Mouse (Mus musculus): ENCODE data around the gene Rab36. TPM values are rescaled to one million over a fixed set of nuclear protein-coding genes. Genes with fewer than 3 reads are reported as not detected.

Gene Rab36
- polyA plus RNA-seq, 1 experiment from 2014 or later, result 6.2 TPM

- WGBS, result 89% methylated on average over 4 of the region's 4 CpGs
- H3K4me1 ChIP-seq (ENCODE audit: control insufficient read depth, insufficient read depth, low read length), result peaks cover 7% of the 10 kb centered on the region; the same call in 1 of the 2 replicates
- DNase-seq (ENCODE audit: low spot score, missing footprints) (no peak), ATAC-seq (ENCODE audit: low FRiP score) (no peak)
- no peak overlapping the region for H3K27ac ChIP-seq (ENCODE audit: low read depth, low read length)
- H3K27me3 ChIP-seq (ENCODE audit: control insufficient read depth, insufficient read depth, low read length), result no peaks in the 10 kb centered on the region
- no peak overlapping the region for H3K4me2 ChIP-seq
- H3K9ac ChIP-seq (ENCODE audit: low read length), result no peak overlapping the region
- H3K9me3 ChIP-seq (ENCODE audit: control insufficient read depth, low read length), result no peaks in the 10 kb centered on the region
- no peak overlapping the region for H3K4me3 ChIP-seq (ENCODE audit: low read depth, low read length)
- H3K36me3 ChIP-seq (ENCODE audit: control insufficient read depth, insufficient read depth, low read length), result no peaks in the 10 kb centered on the region
Measured at GRCm38 (mm10) chr10:75053655-75054054, 16.8 kb downstream of the Rab36 start.

GRCm38 (mm10) chr10:75054125-75054524, 17.3 kb downstream of the Rab36 start:
- 89% methylated on average over 6 of the region's 6 CpGs for WGBS
- no peak overlapping the region for H3K4me3 ChIP-seq (ENCODE audit: low read depth, low read length)
- H3K27me3 ChIP-seq (ENCODE audit: control insufficient read depth, insufficient read depth, low read length), result no peaks in the 10 kb centered on the region
- no peak overlapping the region for H3K9ac ChIP-seq (ENCODE audit: low read length)
- DNase-seq (ENCODE audit: low spot score, missing footprints), result no peak
- ATAC-seq (ENCODE audit: low FRiP score), result no peak
- no peak overlapping the region for H3K4me2 ChIP-seq
- H3K4me1 ChIP-seq (ENCODE audit: control insufficient read depth, insufficient read depth, low read length), result peaks cover 10% of the 10 kb centered on the region; the same call in 1 of the 2 replicates
- no peaks in the 10 kb centered on the region for H3K9me3 ChIP-seq (ENCODE audit: control insufficient read depth, low read length)
- H3K27ac ChIP-seq (ENCODE audit: low read depth, low read length), result no peak overlapping the region
- no peaks in the 10 kb centered on the region for H3K36me3 ChIP-seq (ENCODE audit: control insufficient read depth, insufficient read depth, low read length)

DNA sequence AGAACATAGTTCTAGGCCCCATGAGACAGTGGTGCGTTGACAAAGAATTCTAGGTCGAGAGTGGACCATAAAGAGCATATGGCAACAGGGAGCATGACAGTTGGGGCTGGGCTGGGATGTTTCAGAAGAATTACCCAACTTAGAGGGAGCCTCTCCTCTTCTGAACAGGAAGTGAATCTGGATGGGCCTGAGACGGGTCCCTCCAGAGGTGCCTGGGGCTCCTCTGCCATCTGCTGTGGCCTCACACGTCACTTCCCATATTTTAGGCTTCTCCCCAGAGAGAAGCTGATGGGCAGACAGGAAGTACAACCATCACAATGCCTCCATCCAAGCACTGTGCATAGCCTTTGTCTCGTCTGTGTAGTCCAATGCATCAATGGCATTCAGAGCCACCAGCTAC, 18.8 kb downstream of the Rab36 start:
- no peaks in the 10 kb centered on the region for H3K27me3 ChIP-seq (ENCODE audit: control insufficient read depth, insufficient read depth, low read length)
- H3K4me2 ChIP-seq, result no peak overlapping the region
- ATAC-seq (ENCODE audit: low FRiP score) (no peak), DNase-seq (ENCODE audit: low spot score, missing footprints) (no peak)
- WGBS, result 66% methylated on average over 5 of the region's 5 CpGs
- no peak overlapping the region for H3K4me3 ChIP-seq (ENCODE audit: low read depth, low read length)
- H3K4me1 ChIP-seq (ENCODE audit: control insufficient read depth, insufficient read depth, low read length), result peaks cover 19% of the 10 kb centered on the region
- H3K9me3 ChIP-seq (ENCODE audit: control insufficient read depth, low read length), result no peaks in the 10 kb centered on the region
- H3K36me3 ChIP-seq (ENCODE audit: control insufficient read depth, insufficient read depth, low read length), result no peaks in the 10 kb centered on the region
- no peak overlapping the region; the same call in 1 of the 2 replicates for H3K27ac ChIP-seq (ENCODE audit: low read depth, low read length)
- no peak overlapping the region for H3K9ac ChIP-seq (ENCODE audit: low read length)

DNA sequence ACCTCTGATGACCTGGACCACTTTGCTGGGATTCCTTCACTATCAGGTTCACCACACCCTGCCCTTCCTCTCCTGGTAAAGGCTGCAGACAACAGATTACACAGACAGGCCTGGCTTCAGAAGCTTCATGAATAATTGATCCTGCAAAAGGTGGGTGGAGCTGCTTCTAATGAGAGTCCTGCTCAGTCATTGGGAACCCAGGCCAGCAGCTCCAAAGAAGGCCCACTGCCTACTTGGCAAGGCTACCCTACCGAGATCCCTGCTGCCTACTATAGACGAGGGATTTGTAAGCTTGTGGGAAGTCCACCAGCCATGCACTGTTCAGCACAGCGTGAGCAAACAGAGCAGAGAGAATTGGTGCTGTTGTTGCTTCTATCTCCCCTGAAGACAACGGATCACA, 19.4 kb downstream of the Rab36 start:
- ATAC-seq (ENCODE audit: low FRiP score) (peak; percentile 15; the same call in 1 of the 2 replicates), DNase-seq (ENCODE audit: low spot score, missing footprints) (no peak)
- WGBS, result 1% methylated on average over 4 of the region's 4 CpGs
- H3K27ac ChIP-seq (ENCODE audit: low read depth, low read length), result no peak overlapping the region; the same call in 1 of the 2 replicates
- no peak overlapping the region for H3K4me2 ChIP-seq
- H3K36me3 ChIP-seq (ENCODE audit: control insufficient read depth, insufficient read depth, low read length), result no peaks in the 10 kb centered on the region
- H3K4me3 ChIP-seq (ENCODE audit: low read depth, low read length), result no peak overlapping the region
- H3K9me3 ChIP-seq (ENCODE audit: control insufficient read depth, low read length), result no peaks in the 10 kb centered on the region
- peaks cover 20% of the 10 kb centered on the region for H3K4me1 ChIP-seq (ENCODE audit: control insufficient read depth, insufficient read depth, low read length)
- peaks cover 2% of the 10 kb centered on the region; the same call in 1 of the 2 replicates for H3K27me3 ChIP-seq (ENCODE audit: control insufficient read depth, insufficient read depth, low read length)
- H3K9ac ChIP-seq (ENCODE audit: low read length), result no peak overlapping the region

- Histone ChIP-seq H3K27ac (ENCODE audit: low read depth, low read length) (no peak overlapping the region), H3K4me2 (no peak overlapping the region), H3K27me3 (ENCODE audit: control insufficient read depth, insufficient read depth, low read length) (peaks cover 5% of the 10 kb centered on the region; the same call in 1 of the 2 replicates), H3K9ac (ENCODE audit: low read length) (no peak overlapping the region), H3K9me3 (ENCODE audit: control insufficient read depth, low read length) (no peaks in the 10 kb centered on the region), H3K36me3 (ENCODE audit: control insufficient read depth, insufficient read depth, low read length) (no peaks in the 10 kb centered on the region), H3K4me1 (ENCODE audit: control insufficient read depth, insufficient read depth, low read length) (peaks cover 38% of the 10 kb centered on the region), H3K4me3 (ENCODE audit: low read depth, low read length) (no peak overlapping the region)
- 68% methylated on average over 8 of the region's 8 CpGs for WGBS
- ATAC-seq (ENCODE audit: low FRiP score) (no peak), DNase-seq (ENCODE audit: low spot score, missing footprints) (no peak)
Measured at GRCm38 (mm10) chr10:75058336-75058735, 21.5 kb downstream of the Rab36 start.

DNA sequence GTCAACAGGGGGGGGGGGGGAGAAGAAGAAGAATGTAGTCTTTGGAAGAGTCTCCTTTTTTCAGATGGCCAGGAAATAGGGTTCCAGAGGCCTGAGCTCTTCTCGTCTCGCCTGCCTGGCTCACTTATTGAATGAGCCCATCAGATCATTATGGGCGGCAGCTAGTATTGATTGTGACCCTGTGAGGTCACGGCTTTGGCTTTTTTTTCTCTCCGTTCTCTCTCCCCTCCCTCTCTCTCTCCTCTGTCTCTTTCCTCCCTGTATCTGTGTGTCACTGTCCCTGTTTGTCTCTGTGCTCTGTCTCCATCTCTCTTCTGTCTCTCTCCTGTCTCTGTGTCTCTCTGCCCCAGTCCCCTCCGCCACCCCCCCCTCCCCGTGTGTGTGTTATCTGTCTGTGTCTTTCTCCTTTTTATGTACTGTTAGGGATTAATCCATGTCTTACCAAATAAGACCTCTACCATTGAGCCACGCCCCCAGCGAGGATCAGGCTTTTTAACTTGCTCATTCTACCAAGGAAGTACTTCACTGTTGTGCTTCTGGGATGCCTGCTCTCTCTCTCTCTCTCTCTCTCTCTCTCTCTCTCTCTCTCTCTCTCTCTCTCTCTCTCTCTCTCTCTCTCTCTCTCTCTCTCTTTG, 22.0 kb downstream of the Rab36 start:
- peaks cover 5% of the 10 kb centered on the region; the same call in 1 of the 2 replicates for H3K27me3 ChIP-seq (ENCODE audit: control insufficient read depth, insufficient read depth, low read length)
- H3K9ac ChIP-seq (ENCODE audit: low read length), result no peak overlapping the region
- peaks cover 43% of the 10 kb centered on the region for H3K4me1 ChIP-seq (ENCODE audit: control insufficient read depth, insufficient read depth, low read length)
- 9% methylated on average over 9 of the region's 9 CpGs for WGBS
- no peaks in the 10 kb centered on the region for H3K36me3 ChIP-seq (ENCODE audit: control insufficient read depth, insufficient read depth, low read length)
- H3K4me2 ChIP-seq, result peak overlapping the region; percentile 81; the same call in 1 of the 2 replicates
- H3K27ac ChIP-seq (ENCODE audit: low read depth, low read length), result no peak overlapping the region
- ATAC-seq (ENCODE audit: low FRiP score) (peak; percentile 8; the same call in 1 of the 2 replicates), DNase-seq (ENCODE audit: low spot score, missing footprints) (peak; percentile 90)
- H3K9me3 ChIP-seq (ENCODE audit: control insufficient read depth, low read length), result no peaks in the 10 kb centered on the region
- H3K4me3 ChIP-seq (ENCODE audit: low read depth, low read length), result no peak overlapping the region

GRCm38 (mm10) chr10:75059396-75059795, 22.5 kb downstream of the Rab36 start:
- H3K9ac ChIP-seq (ENCODE audit: low read length), result no peak overlapping the region
- no peak overlapping the region for H3K27ac ChIP-seq (ENCODE audit: low read depth, low read length)
- 1% methylated on average over 11 of the region's 11 CpGs for WGBS
- no peak overlapping the region for H3K4me3 ChIP-seq (ENCODE audit: low read depth, low read length)
- H3K36me3 ChIP-seq (ENCODE audit: control insufficient read depth, insufficient read depth, low read length), result no peaks in the 10 kb centered on the region
- peak; percentile 17; the same call in 1 of the 2 replicates for ATAC-seq (ENCODE audit: low FRiP score)
- H3K9me3 ChIP-seq (ENCODE audit: control insufficient read depth, low read length), result no peaks in the 10 kb centered on the region
- peaks cover 43% of the 10 kb centered on the region for H3K4me1 ChIP-seq (ENCODE audit: control insufficient read depth, insufficient read depth, low read length)
- peaks cover 5% of the 10 kb centered on the region; the same call in 1 of the 2 replicates for H3K27me3 ChIP-seq (ENCODE audit: control insufficient read depth, insufficient read depth, low read length)
- DNase-seq (ENCODE audit: low spot score, missing footprints), result peak; percentile 94
- H3K4me2 ChIP-seq, result peak overlapping the region; percentile 81

DNA sequence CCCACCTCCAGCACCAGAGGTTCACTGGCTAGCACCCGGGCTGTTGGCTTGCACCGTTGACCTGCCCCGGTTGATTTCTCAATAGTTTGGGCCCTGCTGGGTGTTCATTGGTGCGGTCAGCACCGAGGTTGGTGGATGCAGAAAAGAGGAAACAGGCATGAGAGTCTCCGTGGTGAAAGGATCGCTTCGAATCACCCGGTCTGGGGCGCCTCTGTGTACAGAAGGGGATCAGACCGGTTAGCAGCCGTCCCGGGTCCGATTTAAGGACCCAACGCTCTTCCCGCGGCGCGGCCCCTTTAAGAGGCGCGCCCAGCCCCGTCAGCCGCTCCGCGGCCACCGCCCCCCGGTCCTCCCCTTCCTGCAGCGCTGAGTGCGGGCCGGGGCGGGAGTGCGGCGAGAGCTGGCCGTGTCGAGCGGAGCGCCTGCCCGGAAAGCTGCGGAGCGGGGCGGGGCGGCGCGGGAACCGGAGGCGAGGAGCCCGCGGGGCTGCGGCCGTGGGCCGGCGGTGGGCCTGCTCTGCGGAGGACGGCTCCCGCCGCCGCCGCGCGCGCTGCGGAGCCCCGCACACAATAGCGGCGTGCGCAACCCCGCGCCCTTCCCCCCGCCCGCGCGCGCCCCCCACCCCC, 23.5 kb downstream of the Rab36 start, which contains the start of gene Bcr:
TSS of gene Bcr (plus strand) at position 376 of the 626 bp plus-strand sequence.
- no peaks in the 10 kb centered on the region for H3K9me3 ChIP-seq (ENCODE audit: control insufficient read depth, low read length)
- peaks cover 43% of the 10 kb centered on the region for H3K4me1 ChIP-seq (ENCODE audit: control insufficient read depth, insufficient read depth, low read length)
- under 1% methylated on average over 38 of the region's 73 CpGs for WGBS
- H3K4me3 ChIP-seq (ENCODE audit: low read depth, low read length), result peak within 1 kb of the TSS; percentile 93
- peak; percentile 85 for ATAC-seq (ENCODE audit: low FRiP score)
- peaks cover 5% of the 10 kb centered on the region; the same call in 1 of the 2 replicates for H3K27me3 ChIP-seq (ENCODE audit: control insufficient read depth, insufficient read depth, low read length)
- peak; percentile 95 for DNase-seq (ENCODE audit: low spot score, missing footprints)
- H3K27ac ChIP-seq (ENCODE audit: low read depth, low read length), result peak within 1 kb of the TSS; percentile 32; the same call in 1 of the 2 replicates
- peak within 1 kb of the TSS; percentile 81 for H3K4me2 ChIP-seq
- no peaks in the 10 kb centered on the region for H3K36me3 ChIP-seq (ENCODE audit: control insufficient read depth, insufficient read depth, low read length)
- H3K9ac ChIP-seq (ENCODE audit: low read length), result peak within 1 kb of the TSS; percentile 83

GRCm38 (mm10) chr10:75060843-75061235, 24.0 kb downstream of the Rab36 start:
- Histone ChIP-seq H3K27ac (ENCODE audit: low read depth, low read length) (peak overlapping the region; percentile 32; the same call in 1 of the 2 replicates), H3K9me3 (ENCODE audit: control insufficient read depth, low read length) (no peaks in the 10 kb centered on the region), H3K27me3 (ENCODE audit: control insufficient read depth, insufficient read depth, low read length) (peaks cover 5% of the 10 kb centered on the region; the same call in 1 of the 2 replicates), H3K4me3 (ENCODE audit: low read depth, low read length) (peak overlapping the region; percentile 93), H3K9ac (ENCODE audit: low read length) (peak overlapping the region; percentile 83), H3K4me2 (peak overlapping the region; percentile 81), H3K4me1 (ENCODE audit: control insufficient read depth, insufficient read depth, low read length) (peaks cover 45% of the 10 kb centered on the region), H3K36me3 (ENCODE audit: control insufficient read depth, insufficient read depth, low read length) (no peaks in the 10 kb centered on the region)
- peak; percentile 93 for DNase-seq (ENCODE audit: low spot score, missing footprints)
- peak; percentile 41 for ATAC-seq (ENCODE audit: low FRiP score)
- 0% methylated on average over 45 of the region's 48 CpGs for WGBS
